Mouse (Mus musculus): Measurements from ENCODE around the gene Oscar.
"Not testable (repeated sequence)": the region's sequence is repeated elsewhere in the genome, so short reads cannot be mapped to it uniquely, and the experiment has no call there.

Oscar gene

DNA sequence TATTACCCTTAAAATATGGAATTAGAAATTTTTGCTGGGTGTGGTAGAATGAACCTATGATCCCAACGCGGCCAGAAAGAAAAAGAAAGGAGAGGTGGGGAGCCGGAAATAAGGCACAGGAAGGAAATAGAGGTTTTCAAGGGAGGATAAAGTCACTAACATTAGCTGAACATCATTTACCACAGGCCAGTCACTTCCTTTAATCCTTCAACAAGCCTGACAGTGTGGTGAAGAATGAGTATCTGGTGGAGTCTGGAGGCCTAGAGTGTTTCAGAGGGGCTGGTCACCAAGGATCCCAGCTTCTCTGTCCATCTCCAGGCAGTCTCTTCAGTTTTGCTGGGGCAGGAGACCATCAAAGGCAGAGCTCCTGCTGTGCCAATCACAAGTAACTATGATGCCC lies 5.5 kb downstream of the Oscar start:
- no peak for DNase-seq (ENCODE audit: low spot score in 2 of 2)

DNA sequence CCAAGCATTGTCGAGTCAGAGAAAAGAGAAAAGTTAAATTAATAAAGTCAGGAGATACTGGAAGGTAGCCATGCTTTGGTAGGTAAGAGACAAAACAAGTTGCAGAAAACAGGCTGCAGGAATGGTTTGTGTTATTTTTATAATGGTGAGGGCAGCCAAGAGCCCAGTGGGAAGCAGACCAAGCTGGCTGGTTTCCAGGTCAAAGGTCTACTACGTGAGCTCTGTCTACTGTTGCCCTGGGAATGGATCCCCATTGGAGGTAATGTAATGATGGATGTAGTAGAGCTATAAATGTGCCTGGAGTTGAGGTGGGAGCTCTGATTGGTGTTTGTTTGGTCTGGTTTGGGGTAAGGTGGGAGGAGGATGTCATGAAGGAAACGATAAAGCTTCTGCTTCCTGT lies 6.9 kb downstream of the Oscar start:
- DNase-seq (ENCODE audit: low spot score in 2 of 2), result no peak

DNA sequence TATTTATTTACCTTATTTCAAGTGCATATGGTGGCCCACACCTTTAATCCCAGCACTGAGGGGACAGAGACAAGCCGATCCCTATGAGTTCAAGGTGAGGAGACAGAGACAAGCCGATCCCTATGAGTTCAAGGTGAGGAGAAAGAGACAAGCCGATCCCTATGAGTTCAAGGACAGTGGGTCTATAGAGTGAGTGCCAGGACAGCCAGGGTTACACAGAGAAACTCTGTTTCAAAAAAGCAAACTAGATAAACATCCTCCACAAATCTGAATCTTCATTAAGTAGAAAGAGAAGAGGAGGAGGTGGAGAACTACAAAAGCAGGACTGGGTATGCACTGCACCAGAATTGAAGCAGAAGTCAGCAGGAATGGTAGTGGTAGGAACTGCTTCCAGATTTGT lies 7.3 kb downstream of the Oscar start:
- DNase-seq (ENCODE audit: low spot score in 2 of 2), result no peak

DNA sequence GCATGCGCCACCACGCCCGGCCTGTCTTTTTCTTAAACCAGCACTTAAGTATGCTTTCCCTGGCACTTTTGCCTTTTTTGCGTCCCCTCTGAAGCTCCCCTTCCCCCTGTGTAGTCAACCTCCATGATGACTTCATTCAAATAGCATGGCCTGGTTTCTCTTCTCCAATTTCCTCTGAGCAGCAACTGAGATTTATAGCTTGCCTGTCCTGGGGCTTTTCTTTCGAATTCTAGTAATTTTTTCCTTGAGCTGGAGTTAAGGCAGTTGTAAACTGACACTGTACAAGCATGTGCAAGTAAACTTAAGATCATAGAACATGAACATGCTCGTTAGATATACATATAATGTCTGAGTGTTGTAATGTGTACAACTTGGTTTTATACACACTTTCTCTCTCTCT lies 8.6 kb downstream of the Oscar start:
- no peak for DNase-seq (ENCODE audit: low spot score in 2 of 2)

DNA sequence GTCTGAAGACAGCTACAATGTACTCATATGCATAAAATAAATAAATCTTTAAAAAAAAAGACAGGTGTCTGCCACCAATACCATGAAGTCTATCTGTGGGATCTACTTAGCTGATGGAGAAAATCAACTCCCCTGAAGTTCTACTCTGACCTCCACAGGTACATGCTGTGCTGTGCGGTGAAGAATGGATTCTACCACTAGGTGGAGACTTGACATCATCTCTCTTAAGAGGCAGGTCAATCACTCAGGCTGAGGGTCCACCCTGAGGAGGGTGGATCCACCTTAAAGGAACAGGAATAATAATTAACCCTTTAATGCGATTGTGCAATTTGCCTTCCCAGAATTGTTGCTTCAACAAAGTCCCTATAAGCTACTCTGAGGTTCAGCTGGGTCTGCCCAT lies 9.2 kb downstream of the Oscar start:
- DNase-seq (ENCODE audit: low spot score in 2 of 2), result no peak

DNA sequence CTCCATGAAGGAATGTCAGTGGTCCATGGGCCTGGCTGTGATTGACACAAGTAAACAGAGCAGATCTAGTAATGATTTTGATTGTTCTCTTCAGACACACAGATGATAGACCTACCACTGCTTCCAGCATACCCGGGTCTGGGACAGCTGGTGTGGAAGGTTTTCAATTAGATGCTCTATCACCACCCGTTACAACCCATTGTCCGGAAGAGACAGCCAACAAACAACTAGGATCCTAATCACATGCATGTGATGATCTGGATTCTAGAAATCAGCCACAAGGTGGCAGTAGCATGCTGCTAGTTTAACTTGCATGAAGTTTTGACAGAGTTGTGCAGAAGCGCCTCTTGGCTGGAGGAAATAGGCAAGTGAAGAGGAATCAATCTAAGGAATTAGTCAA lies 14.8 kb downstream of the Oscar start:
- DNase-seq (ENCODE audit: low spot score in 2 of 2), result peak; percentile 17 to 50

DNA sequence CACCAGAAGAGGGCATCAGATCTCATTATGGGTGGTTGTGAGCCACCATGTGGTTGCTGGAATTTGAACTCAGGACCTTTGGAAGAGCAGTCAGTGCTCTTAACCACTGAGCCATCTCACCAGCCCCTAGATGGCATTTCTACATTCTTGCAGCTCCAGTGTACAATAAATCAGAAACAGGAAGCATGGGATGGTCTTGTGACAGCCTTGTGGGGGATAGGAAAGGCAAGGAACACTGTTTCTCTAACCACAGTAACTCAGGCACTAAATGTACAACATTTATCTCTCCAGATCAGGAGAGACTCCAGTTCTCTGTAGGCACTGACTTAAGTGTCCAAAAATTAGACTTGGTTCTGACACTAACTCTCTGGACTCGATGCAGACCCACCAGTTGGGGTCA lies 18.2 kb downstream of the Oscar start:
- not testable (repeated sequence) for DNase-seq (ENCODE audit: low spot score in 2 of 2)

DNA sequence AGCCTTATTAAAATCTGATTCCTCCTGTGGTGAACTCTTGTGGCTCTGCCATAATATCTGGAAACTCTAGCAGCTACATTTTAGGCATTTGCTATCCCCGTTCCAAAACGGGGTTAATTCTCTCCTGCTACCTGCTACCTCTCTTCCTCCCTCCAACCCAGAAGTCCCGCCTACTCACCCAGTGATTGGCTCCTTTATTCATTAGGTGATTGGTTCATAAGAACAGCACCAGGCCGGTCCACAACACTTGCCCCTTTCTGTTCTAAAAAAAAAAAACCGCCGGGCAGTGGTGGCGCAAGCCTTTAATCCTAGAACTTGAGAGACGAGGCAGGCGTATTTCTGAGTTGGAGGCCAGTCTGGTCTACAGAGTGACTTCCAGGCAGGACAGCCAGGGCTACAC lies 20.8 kb downstream of the Oscar start:
- DNase-seq (ENCODE audit: low spot score in 2 of 2), result no peak

DNA sequence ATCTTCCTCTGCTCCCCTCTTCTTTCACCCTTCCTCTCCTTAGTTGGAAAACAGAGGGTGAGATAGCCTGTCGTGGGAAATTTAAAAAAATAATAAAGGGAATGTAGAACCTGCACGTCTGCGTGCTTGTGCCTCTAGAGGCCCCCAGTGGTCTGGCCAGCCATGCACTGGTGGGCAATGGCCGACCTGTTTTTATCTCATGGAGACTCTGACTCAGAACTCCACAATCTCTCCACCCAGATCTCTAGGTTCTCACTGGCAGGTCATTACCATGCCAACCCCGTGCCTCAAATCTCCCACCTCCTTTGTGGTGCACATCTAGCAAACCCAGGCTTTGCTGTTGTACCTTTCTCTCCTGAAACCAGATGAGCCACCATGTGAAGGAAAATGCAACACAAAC lies 21.3 kb downstream of the Oscar start:
- no peak for DNase-seq (ENCODE audit: low spot score in 2 of 2)

DNA sequence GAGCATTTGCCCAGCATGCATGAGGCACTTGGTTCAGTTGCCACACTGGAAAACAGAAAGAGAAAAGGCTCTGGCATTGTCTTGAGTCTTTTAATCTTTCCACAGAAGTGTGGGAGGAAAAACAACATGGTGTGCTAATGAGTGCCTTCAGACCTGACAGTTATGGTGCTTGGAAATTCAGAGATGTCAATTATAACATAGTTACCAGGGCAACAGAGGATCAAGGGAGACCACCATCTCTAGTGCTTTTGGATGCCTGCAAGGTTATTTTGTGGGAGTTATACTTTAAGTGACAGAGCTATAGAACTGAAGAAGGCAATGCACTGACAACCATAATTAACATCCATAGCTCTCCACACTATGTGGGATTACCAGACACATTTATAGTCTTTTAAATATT lies 22.1 kb downstream of the Oscar start:
- no peak for DNase-seq (ENCODE audit: low spot score in 2 of 2)

DNA sequence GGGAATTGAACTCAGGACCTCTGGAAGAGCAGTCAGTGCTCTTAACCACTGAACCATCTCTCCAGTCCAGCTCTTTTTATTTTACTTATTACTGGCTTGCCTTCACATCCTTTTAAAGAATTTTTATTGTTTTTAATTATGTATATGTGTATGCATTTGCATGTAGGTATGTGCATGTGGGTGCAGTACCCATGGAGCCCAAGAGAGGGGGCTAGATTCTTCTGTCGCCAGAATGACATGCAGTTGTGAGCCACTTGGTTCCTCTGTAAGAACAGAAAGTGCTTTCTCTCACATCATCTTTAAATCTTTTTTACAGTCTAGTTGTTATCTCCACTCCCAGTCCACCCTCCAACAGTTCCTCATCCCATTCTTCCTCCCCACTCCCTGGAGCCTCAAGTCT lies 24.4 kb downstream of the Oscar start:
- DNase-seq (ENCODE audit: low spot score in 2 of 2), result no peak

DNA sequence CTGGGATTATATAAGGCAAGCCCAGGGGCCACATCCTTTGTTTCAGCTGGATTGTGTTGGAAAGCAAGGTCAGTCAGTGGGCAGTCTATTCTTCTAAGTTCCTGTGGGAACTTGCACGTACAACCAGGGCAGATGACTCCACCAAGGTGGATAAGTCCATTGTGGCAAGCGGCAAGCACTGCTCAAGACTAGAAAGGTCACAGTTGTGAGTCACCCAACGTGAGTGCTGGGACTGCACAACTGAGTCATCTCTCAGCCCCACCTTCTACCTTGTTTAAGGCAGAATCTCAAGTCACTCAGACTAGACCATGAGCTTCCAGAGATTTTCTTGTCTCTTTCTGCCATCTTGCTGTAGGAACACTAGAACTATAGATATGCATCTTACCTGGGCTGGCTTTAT lies 25.4 kb downstream of the Oscar start:
- DNase-seq (ENCODE audit: low spot score in 2 of 2), result no peak

DNA sequence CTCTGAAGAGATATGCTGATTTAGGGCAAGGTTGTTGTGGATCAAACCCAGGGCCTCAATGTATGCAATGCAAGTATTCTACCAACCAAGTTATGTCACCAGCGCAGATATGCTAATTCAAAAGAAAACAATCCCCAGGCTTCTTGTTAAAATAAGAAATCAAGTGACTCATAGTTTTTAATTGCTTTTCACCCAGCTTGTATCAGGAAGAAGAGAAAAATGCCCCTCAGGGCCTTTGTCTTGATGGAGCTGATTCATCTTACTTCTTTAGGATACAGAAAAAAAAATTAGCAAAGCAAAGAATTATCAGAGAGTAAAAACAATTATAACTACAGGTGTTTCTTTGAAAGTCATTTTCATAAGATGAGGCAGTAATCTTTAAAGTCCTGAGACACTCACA lies 28.7 kb downstream of the Oscar start:
- no peak for DNase-seq (ENCODE audit: low spot score in 2 of 2)

DNA sequence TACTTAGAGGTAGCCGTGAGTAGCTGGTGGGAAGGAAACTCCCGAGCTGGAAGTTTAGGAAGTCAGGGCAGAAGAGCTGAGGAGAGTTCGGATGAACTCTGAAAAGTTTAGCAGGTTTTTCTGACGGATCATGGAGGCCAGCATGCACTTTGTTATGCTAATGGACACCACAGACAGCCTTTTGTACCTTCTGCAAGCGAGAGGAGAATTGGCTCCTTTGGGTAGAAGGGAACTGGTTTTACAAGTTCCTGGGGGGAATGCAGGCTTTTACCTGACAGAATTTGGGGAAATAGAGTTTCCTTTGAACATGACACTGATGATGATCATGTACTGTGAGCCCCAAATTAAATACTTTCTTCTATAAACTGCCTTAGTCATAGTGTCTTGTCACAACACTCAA lies 29.7 kb downstream of the Oscar start:
- no peak for DNase-seq (ENCODE audit: low spot score in 2 of 2)

DNA sequence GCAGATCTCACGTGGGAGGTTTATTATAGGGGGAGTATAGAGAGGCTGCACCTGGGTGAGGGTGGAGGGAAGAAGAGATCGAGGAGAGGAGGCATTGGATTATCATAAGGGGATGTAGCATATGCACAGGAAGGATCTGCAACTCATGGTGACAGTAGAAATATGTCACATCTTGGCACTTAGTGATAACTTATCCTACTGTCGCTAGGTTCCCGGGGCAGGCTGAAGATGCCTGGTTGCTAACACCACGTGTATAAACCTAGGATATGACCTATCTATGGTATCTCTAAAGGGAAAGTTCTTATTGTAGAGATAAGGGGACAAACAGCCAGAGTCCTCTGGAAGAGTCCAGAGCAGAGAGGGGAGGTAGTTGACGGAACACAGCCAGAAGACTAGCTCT lies 30.2 kb downstream of the Oscar start:
- DNase-seq (ENCODE audit: low spot score in 2 of 2), result no peak

DNA sequence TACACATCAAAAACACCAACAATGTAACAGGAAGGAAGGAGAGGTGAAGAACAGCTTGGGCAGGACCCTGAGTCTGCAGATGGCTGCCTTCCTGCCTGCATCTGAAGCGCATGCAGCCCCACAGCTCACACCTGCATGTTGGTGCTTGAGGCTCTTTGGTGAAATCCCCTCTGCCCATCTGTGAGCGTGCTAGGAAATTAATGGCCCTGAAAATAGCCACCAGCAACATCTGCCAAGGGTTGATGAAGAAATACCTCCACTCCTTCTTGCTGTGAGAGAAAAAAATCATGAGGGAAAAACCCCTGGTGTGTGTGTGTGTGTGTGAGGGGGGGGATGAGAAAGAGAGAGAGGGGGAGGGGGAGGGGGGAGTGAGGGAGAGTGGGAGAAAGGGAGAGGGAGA lies 35.9 kb downstream of the Oscar start:
- DNase-seq (ENCODE audit: low spot score in 2 of 2), result no peak

DNA sequence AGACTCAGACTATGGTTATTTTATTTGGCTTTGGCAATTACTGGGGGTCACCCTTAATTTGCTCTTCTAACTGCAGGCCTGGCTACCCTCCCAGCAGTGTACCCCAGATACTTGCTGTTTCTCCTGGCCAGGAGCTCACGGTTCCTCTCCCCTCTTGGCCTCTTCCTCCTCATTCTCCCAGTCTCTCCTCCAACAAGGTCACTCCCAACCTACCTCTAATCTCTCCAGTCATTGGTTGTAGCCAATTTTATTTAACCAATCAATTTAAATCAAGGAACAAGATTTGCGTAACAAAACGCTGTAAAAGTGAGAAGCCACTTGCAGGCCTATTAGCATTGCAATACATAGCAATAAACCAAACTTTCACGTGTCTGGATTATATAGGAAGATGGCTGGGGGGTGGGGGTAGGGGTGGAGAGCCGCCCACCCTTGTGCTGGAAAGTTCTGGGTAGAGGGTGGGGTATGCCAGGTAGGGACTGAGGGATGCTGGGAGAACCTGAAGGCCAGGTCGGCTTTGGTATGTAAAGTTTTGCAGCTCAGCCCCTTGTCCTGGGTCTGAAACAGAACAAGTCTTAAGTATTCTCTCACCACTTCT lies 36.9 kb downstream of the Oscar start:
- DNase-seq (ENCODE audit: low spot score in 2 of 2), result no peak

DNA sequence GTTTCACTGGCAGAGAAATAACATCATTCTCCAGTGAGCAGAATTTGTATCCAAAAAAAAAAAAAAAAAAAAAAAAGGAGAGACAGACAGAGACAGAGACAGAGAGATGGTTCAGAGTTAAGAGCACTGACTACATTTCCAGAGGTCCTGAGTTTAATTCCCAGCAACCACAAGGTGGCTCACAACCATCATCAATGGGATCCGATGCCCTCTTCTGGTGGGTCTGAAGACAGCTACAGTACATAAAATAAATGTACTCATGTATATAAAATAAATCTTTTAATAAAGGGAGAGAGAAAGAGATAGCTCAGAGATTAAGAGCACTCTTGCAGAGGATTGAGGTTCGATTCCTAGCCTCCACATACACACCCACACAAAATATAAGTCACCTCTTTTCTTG lies 37.8 kb downstream of the Oscar start:
- no peak for DNase-seq (ENCODE audit: low spot score in 2 of 2)

DNA sequence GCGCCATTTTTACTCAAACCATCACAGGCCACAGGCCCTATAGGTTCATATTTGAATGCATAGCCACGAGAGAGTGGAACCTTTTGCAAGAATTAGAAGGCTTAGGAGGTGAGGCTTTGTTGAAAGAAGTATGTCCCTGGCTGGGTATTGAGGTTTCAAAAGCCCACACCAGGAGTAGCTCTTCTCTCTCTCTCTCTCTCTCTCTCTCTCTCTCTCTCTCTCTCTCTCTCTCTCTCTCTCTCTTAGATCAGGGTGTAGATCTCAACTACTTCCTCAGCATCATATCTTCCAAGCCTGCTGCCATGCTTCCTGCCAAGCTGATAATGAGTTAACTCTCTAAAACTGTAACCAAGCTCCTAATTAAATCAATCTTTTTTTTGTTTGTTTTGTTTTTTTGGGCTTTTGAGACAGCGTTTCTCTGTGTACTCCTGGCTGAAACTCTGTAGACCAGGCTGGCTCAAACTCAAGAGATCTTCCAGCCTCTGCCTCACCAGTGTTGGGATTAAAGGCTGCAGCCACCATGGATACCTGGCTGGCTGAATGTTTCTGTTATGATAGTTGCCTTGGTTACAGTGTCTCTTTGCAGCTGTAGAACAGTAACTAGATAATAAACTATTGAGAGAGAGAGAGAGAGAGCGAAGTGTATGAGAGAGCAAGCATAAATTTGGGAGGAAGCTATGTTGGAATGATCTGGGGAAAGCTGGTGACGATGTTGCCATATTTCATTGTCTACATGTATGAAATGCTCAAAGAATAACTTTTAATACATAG lies 39.4 kb downstream of the Oscar start:
- no peak for DNase-seq (ENCODE audit: low spot score in 2 of 2)

DNA sequence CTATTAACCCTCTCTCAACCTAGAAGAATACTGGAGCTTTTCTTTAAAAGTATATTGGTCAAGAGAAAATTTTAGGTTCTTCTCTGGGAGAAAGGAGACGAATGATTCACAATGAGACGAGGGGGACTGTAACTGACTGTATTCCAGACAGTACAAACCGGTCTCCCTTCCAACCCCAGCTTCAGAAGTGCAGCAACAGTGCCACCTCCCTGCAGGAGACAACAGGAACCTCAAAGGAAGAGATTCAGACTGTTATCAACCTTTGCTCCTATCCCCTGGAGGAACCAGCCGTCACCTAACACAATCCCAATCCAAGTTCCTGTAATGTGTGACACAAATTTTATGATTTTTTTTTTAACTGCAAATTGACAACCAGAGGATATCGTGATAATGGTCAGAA lies 41.7 kb downstream of the Oscar start:
- DNase-seq (ENCODE audit: low spot score in 2 of 2), result no peak

DNA sequence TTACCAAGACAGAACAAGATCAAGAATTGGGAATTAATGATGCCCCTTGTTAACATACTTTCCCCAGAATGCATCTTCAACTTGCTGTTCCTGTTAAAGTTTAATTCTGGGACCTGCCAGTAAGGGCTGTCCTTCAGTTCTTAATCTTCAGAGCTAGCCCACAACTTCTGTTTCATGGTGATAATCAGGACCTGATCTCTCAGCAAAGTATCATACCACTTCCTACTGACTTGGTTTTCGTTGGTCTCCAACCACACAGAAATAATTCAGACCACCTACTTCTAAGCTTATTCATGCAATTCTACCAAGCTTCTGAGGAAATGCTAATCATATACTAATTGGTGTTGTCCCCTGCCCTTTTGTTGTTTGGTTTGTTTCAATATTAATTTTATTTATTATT lies 44.1 kb downstream of the Oscar start:
- no peak for DNase-seq (ENCODE audit: low spot score in 2 of 2)

DNA sequence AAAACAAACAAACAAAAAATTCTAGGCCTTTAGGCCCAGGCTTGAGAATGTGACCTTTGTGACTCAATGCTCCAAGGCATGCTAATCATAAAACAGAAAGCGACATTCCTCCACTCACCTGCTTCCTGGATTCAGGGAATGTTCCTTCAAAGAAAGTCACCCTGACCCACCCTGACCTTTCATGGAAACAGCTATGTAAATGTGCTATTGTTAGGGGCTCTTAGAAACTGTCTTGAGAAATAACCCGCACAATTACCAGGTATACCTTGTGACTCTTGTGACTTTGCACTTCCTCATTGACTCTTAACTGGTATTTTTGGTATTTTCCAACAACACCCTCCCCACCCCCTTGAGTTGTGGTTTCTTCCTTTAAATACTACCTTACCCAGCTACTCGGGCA lies 45.4 kb downstream of the Oscar start:
- DNase-seq (ENCODE audit: low spot score in 2 of 2), result not testable (repeated sequence)

DNA sequence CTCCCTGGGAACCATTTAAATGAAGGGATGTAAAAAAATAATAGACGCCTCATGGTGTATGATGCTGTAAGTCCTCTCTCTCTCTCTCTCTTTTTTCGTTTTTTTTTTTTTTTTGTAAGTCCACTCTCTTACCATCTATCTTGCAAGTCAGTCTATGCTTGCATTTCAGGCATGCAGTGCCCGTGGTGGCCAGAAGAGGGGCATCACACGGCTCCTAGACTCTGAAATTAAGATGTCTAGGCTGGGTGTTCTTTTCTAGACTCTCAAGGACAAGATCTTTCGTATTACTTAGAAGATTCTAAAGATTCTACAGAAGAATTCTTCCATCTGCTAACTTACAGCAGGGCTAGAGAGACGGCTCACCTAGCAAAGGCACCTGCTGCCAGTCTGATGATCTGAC lies 46.2 kb downstream of the Oscar start:
- no peak for DNase-seq (ENCODE audit: low spot score in 2 of 2)

DNA sequence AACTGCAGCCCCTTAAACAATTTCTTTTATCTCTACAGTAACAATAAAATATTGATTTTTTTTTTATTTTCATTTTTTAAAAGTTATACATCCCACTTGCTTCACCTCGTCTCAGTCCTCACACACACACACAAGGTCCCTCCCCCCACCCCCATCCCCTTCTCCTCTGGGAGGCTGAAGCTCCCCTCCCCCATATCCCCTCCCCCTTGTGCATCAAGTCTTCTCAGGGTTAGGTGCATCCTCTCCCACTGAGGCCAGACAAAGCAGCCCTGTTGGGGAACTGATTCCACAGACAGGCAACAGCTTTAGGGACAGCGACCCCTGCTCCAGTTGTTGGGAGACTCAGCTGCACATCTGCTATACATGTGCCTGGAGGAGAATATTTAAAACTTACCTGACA lies 48.6 kb downstream of the Oscar start:
- no peak for DNase-seq (ENCODE audit: low spot score in 2 of 2)

All from frontal cortex, postnatal 10 days (tissue).